Mouse (Mus musculus) erythroblast, embryonic 14.5 days (primary cell): ENCODE data around the gene Sept5. TPM values are rescaled to one million over a fixed set of nuclear protein-coding genes. Genes with fewer than 3 reads are reported as not detected.

Experiments used
- H3K27me3 ChIP-seq: 2 replicates; pipeline ENCODE4 v1.6.1; 2012; ENCODE audit warnings: inconsistent platforms; ENCODE audit not compliant: control insufficient read depth
- H3K36me3 ChIP-seq: 2 replicates; pipeline ENCODE4 v1.6.1; 2012; ENCODE audit warnings: mild to moderate bottlenecking, inconsistent platforms; ENCODE audit not compliant: control insufficient read depth
- H3K4me1 ChIP-seq: 2 replicates; pipeline ENCODE4 v1.6.1; 2012; ENCODE audit warnings: inconsistent platforms; ENCODE audit not compliant: control insufficient read depth
- H3K4me3 ChIP-seq: replicated peaks from 2 replicates; pipeline ENCODE3; 2012; ENCODE audit warnings: moderate library complexity, mild to moderate bottlenecking, inconsistent platforms
- H3K9me3 ChIP-seq: 2 replicates; pipeline ENCODE4 v1.6.1; 2012; ENCODE audit warnings: low read length, inconsistent platforms, mixed read lengths; ENCODE audit not compliant: control insufficient read depth
- GATA1 ChIP-seq: IDR thresholded peaks from 2 replicates; pipeline ENCODE4 v1.6.1; 2012; ENCODE audit warnings: low read length, inconsistent platforms, mixed read lengths
- TAL1 ChIP-seq: IDR thresholded peaks from 3 replicates; pipeline ENCODE4 v1.6.1; 2012; ENCODE audit warnings: low read length, inconsistent platforms, mixed read lengths
- polyA plus RNA-seq: library from polyadenylated mRNA; stranded (reverse); fragments of >175 nt; gene quantifications from 2 replicates; pipeline ENCODE4 v1.2.3, GENCODE M21; 2012

Sept5 gene
- 0.03 TPM in 1 of 2 replicates, not detected in the other for polyA plus RNA-seq

GRCm38 (mm10) chr16:18629390-18630231, at the start of gene Sept5:
Gene Sept5 (minus strand): TSS chr16:18629954.
- TF ChIP-seq GATA1 = no peak
- no peak for TF ChIP-seq TAL1
- peaks cover 5% of the 10 kb centered on the region for H3K9me3 ChIP-seq
- H3K36me3 ChIP-seq = no peaks in the 10 kb centered on the region
- H3K4me1 ChIP-seq = peaks cover 18% of the 10 kb centered on the region
- peak within 1 kb of the TSS; percentile 55 for H3K4me3 ChIP-seq
- H3K27me3 ChIP-seq = peaks cover 83% of the 10 kb centered on the region

- H3K4me1 ChIP-seq = no peaks in the 10 kb centered on the region
- no peaks in the 10 kb centered on the region for H3K36me3 ChIP-seq
- TF ChIP-seq TAL1 (no peak), GATA1 (no peak)
- H3K4me3 ChIP-seq = no peak overlapping the region
- peaks cover 2% of the 10 kb centered on the region for H3K27me3 ChIP-seq
- no peaks in the 10 kb centered on the region for H3K9me3 ChIP-seq
These were observed 49.4 kb upstream of the Sept5 start for GRCm38 (mm10) chr16:18679112-18679511.

GRCm38 (mm10) chr16:18677746-18678679, 48.3 kb upstream of the Sept5 start:
- Histone ChIP-seq H3K4me3 (no peak overlapping the region), H3K4me1 (no peaks in the 10 kb centered on the region), H3K36me3 (no peaks in the 10 kb centered on the region), H3K9me3 (no peaks in the 10 kb centered on the region), H3K27me3 (no peaks in the 10 kb centered on the region; the same call in none of the 2 replicates)
- TF ChIP-seq TAL1 (no peak), GATA1 (no peak)

GRCm38 (mm10) chr16:18673005-18673404, 43.3 kb upstream of the Sept5 start:
- H3K27me3 ChIP-seq = no peaks in the 10 kb centered on the region; the same call in none of the 2 replicates
- H3K4me3 ChIP-seq = no peak overlapping the region
- H3K36me3 ChIP-seq = no peaks in the 10 kb centered on the region
- TF ChIP-seq TAL1 (no peak), GATA1 (no peak)
- no peaks in the 10 kb centered on the region for H3K9me3 ChIP-seq
- H3K4me1 ChIP-seq = no peaks in the 10 kb centered on the region

- H3K4me3 ChIP-seq = no peak overlapping the region
- H3K27me3 ChIP-seq = no peaks in the 10 kb centered on the region; the same call in none of the 2 replicates
- H3K4me1 ChIP-seq = no peaks in the 10 kb centered on the region
- no peaks in the 10 kb centered on the region for H3K9me3 ChIP-seq
- H3K36me3 ChIP-seq = no peaks in the 10 kb centered on the region
- TF ChIP-seq GATA1 (no peak), TAL1 (no peak)
These were observed 42.3 kb upstream of the Sept5 start for GRCm38 (mm10) chr16:18672027-18672426.

- H3K4me1 ChIP-seq = no peaks in the 10 kb centered on the region
- no peaks in the 10 kb centered on the region; the same call in none of the 2 replicates for H3K27me3 ChIP-seq
These were observed 40.2 kb upstream of the Sept5 start for GRCm38 (mm10) chr16:18669914-18670313.

GRCm38 (mm10) chr16:18658597-18658996, 28.8 kb upstream of the Sept5 start:
- H3K27me3 ChIP-seq = no peaks in the 10 kb centered on the region
- no peaks in the 10 kb centered on the region for H3K36me3 ChIP-seq
- TF ChIP-seq GATA1 (no peak), TAL1 (no peak)
- no peaks in the 10 kb centered on the region for H3K4me1 ChIP-seq
- no peak overlapping the region for H3K4me3 ChIP-seq
- H3K9me3 ChIP-seq = no peaks in the 10 kb centered on the region

More at GRCm38 (mm10) chr16:18669914-18670313, 40.2 kb upstream of the Sept5 start:
- H3K36me3 ChIP-seq = no peaks in the 10 kb centered on the region
- no peaks in the 10 kb centered on the region for H3K9me3 ChIP-seq
- no peak for TF ChIP-seq GATA1
- no peak for TF ChIP-seq TAL1
- H3K4me3 ChIP-seq = no peak overlapping the region

- Histone ChIP-seq H3K36me3 (no peaks in the 10 kb centered on the region), H3K9me3 (no peaks in the 10 kb centered on the region), H3K4me1 (no peaks in the 10 kb centered on the region), H3K4me3 (no peak overlapping the region), H3K27me3 (no peaks in the 10 kb centered on the region)
- TF ChIP-seq GATA1 (no peak), TAL1 (no peak)
These were observed 25.8 kb upstream of the Sept5 start for GRCm38 (mm10) chr16:18655372-18656098.
